Mouse (Mus musculus): ENCODE data around the gene Exosc5.

DNA sequence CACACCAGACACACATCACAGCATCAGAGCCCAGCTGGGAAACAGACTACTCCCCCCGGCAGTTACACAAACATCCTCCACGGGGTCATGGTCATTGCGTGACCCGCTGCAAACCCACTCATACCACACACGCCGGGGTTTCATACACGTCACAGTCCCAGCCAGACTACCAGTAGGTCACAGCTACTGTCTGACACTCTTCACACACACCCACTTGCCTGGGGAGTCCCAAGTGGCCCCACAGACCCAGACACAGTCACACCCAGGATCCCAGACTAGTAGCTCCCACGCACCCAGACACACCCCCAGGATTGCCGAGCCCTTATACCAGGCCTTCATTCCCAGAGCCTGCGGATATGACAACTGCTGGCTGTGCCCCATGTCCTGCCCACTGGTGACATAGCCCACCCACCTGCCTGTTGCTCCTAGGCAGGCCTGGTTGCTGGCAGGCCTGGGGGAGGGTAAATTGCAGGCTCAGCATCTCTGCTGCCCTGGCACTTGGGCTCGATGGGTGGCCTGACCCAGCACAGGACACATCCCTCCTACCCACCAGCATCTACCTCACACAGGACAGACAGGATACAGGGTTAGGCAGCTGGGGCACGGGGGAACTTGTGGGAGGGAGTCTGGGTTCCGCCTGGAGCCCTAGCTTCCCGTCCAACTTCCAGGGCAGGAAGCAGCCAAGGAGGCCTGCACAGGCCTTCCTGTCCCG is 48.8 kb downstream of the Exosc5 start:
- TF ChIP-seq CTCF (IDR thresholded peaks at IDR 0.05) (no peak), POLR2A (IDR thresholded peaks at IDR 0.05; ENCODE audit: insufficient read depth, low read depth, low read length) (no peak)

All from heart, adult 2 months (tissue).